Mouse (Mus musculus): Measurements from ENCODE around the gene Bnc2. TPM values are rescaled to one million over a fixed set of nuclear protein-coding genes. Genes with fewer than 3 reads are reported as not detected.

Bnc2 gene
- polyA plus RNA-seq, 1 experiment from 2014 or later, result 22.2 TPM

- 71% methylated on average over 2 of the region's 2 CpGs for WGBS
- H3K27ac ChIP-seq (replicated peaks; ENCODE audit: low read depth, low read length), result no peak overlapping the region
- H3K4me1 ChIP-seq (ENCODE audit: control insufficient read depth, insufficient read depth, low read length), result no peaks in the 10 kb centered on the region
- no peak overlapping the region for H3K9ac ChIP-seq (replicated peaks; ENCODE audit: low read length)
- H3K4me2 ChIP-seq (ENCODE audit: low read depth, low read length), result no peak overlapping the region
- H3K27me3 ChIP-seq (ENCODE audit: control insufficient read depth, insufficient read depth, low read length), result no peaks in the 10 kb centered on the region
- H3K9me3 ChIP-seq (replicated peaks; ENCODE audit: control insufficient read depth, low read length), result no peaks in the 10 kb centered on the region
- DNase-seq (ENCODE audit: low spot score) (no peak), ATAC-seq (replicated peaks; ENCODE audit: insufficient number of reproducible peaks, low FRiP score, low TSS enrichment, low read depth) (no peak)
- H3K4me3 ChIP-seq (ENCODE audit: low read depth, low read length), result no peak overlapping the region
- H3K36me3 ChIP-seq (replicated peaks; ENCODE audit: control insufficient read depth, insufficient read depth, low read depth, low read length), result no peaks in the 10 kb centered on the region
Measured at GRCm38 (mm10) chr4:84282651-84283050, 392.4 kb downstream of the Bnc2 start.

GRCm38 (mm10) chr4:84278156-84278555 lies 396.9 kb downstream of the Bnc2 start:
- DNase-seq (ENCODE audit: low spot score) (no peak), ATAC-seq (replicated peaks; ENCODE audit: insufficient number of reproducible peaks, low FRiP score, low TSS enrichment, low read depth) (no peak)
- no peak overlapping the region for H3K4me3 ChIP-seq (ENCODE audit: low read depth, low read length)
- no peaks in the 10 kb centered on the region for H3K36me3 ChIP-seq (replicated peaks; ENCODE audit: control insufficient read depth, insufficient read depth, low read depth, low read length)
- no peaks in the 10 kb centered on the region for H3K27me3 ChIP-seq (ENCODE audit: control insufficient read depth, insufficient read depth, low read length)
- no peaks in the 10 kb centered on the region for H3K9me3 ChIP-seq (replicated peaks; ENCODE audit: control insufficient read depth, low read length)
- no peak overlapping the region for H3K27ac ChIP-seq (replicated peaks; ENCODE audit: low read depth, low read length)
- H3K9ac ChIP-seq (replicated peaks; ENCODE audit: low read length), result no peak overlapping the region
- WGBS, result 75% methylated on average over 6 of the region's 6 CpGs
- H3K4me1 ChIP-seq (ENCODE audit: control insufficient read depth, insufficient read depth, low read length), result no peaks in the 10 kb centered on the region
- H3K4me2 ChIP-seq (ENCODE audit: low read depth, low read length), result no peak overlapping the region

GRCm38 (mm10) chr4:84276081-84276480 lies 399.0 kb downstream of the Bnc2 start:
- ATAC-seq (replicated peaks; ENCODE audit: insufficient number of reproducible peaks, low FRiP score, low TSS enrichment, low read depth), result no peak
- 89% methylated on average over 14 of the region's 14 CpGs for WGBS
- Histone ChIP-seq H3K9me3 (replicated peaks; ENCODE audit: control insufficient read depth, low read length) (no peaks in the 10 kb centered on the region), H3K4me2 (ENCODE audit: low read depth, low read length) (no peak overlapping the region), H3K27ac (replicated peaks; ENCODE audit: low read depth, low read length) (no peak overlapping the region), H3K36me3 (replicated peaks; ENCODE audit: control insufficient read depth, insufficient read depth, low read depth, low read length) (no peaks in the 10 kb centered on the region), H3K9ac (replicated peaks; ENCODE audit: low read length) (no peak overlapping the region), H3K4me3 (ENCODE audit: low read depth, low read length) (no peak overlapping the region), H3K27me3 (ENCODE audit: control insufficient read depth, insufficient read depth, low read length) (no peaks in the 10 kb centered on the region), H3K4me1 (ENCODE audit: control insufficient read depth, insufficient read depth, low read length) (no peaks in the 10 kb centered on the region)
- DNase-seq (ENCODE audit: low spot score), result no peak

- DNase-seq (ENCODE audit: low spot score) (no peak), ATAC-seq (replicated peaks; ENCODE audit: insufficient number of reproducible peaks, low FRiP score, low TSS enrichment, low read depth) (no peak)
- H3K9ac ChIP-seq (replicated peaks; ENCODE audit: low read length), result no peak overlapping the region
- H3K36me3 ChIP-seq (replicated peaks; ENCODE audit: control insufficient read depth, insufficient read depth, low read depth, low read length), result no peaks in the 10 kb centered on the region
- H3K9me3 ChIP-seq (replicated peaks; ENCODE audit: control insufficient read depth, low read length), result no peaks in the 10 kb centered on the region
- H3K4me3 ChIP-seq (ENCODE audit: low read depth, low read length), result no peak overlapping the region
- no peaks in the 10 kb centered on the region for H3K27me3 ChIP-seq (ENCODE audit: control insufficient read depth, insufficient read depth, low read length)
- no peaks in the 10 kb centered on the region for H3K4me1 ChIP-seq (ENCODE audit: control insufficient read depth, insufficient read depth, low read length)
- no peak overlapping the region for H3K4me2 ChIP-seq (ENCODE audit: low read depth, low read length)
- H3K27ac ChIP-seq (replicated peaks; ENCODE audit: low read depth, low read length), result no peak overlapping the region
- 58% methylated on average over 3 of the region's 3 CpGs for WGBS
Measured at GRCm38 (mm10) chr4:84274158-84274557, 400.9 kb downstream of the Bnc2 start.

GRCm38 (mm10) chr4:84272867-84273266 lies 402.2 kb downstream of the Bnc2 start:
- Histone ChIP-seq H3K9ac (replicated peaks; ENCODE audit: low read length) (no peak overlapping the region), H3K36me3 (replicated peaks; ENCODE audit: control insufficient read depth, insufficient read depth, low read depth, low read length) (no peaks in the 10 kb centered on the region), H3K4me3 (ENCODE audit: low read depth, low read length) (no peak overlapping the region), H3K9me3 (replicated peaks; ENCODE audit: control insufficient read depth, low read length) (no peaks in the 10 kb centered on the region), H3K27ac (replicated peaks; ENCODE audit: low read depth, low read length) (no peak overlapping the region), H3K27me3 (ENCODE audit: control insufficient read depth, insufficient read depth, low read length) (no peaks in the 10 kb centered on the region), H3K4me2 (ENCODE audit: low read depth, low read length) (no peak overlapping the region), H3K4me1 (ENCODE audit: control insufficient read depth, insufficient read depth, low read length) (no peaks in the 10 kb centered on the region)
- DNase-seq (ENCODE audit: low spot score) (no peak), ATAC-seq (replicated peaks; ENCODE audit: insufficient number of reproducible peaks, low FRiP score, low TSS enrichment, low read depth) (no peak)
- WGBS, result 88% methylated on average over 2 of the region's 2 CpGs

- H3K4me2 ChIP-seq (ENCODE audit: low read depth, low read length), result no peak overlapping the region
- no peaks in the 10 kb centered on the region for H3K4me1 ChIP-seq (ENCODE audit: control insufficient read depth, insufficient read depth, low read length)
- H3K36me3 ChIP-seq (replicated peaks; ENCODE audit: control insufficient read depth, insufficient read depth, low read depth, low read length), result no peaks in the 10 kb centered on the region
- no peaks in the 10 kb centered on the region for H3K27me3 ChIP-seq (ENCODE audit: control insufficient read depth, insufficient read depth, low read length)
- DNase-seq (ENCODE audit: low spot score), result no peak
- no peak overlapping the region for H3K4me3 ChIP-seq (ENCODE audit: low read depth, low read length)
- H3K9me3 ChIP-seq (replicated peaks; ENCODE audit: control insufficient read depth, low read length), result no peaks in the 10 kb centered on the region
- no peak for ATAC-seq (replicated peaks; ENCODE audit: insufficient number of reproducible peaks, low FRiP score, low TSS enrichment, low read depth)
- H3K27ac ChIP-seq (replicated peaks; ENCODE audit: low read depth, low read length), result no peak overlapping the region
- H3K9ac ChIP-seq (replicated peaks; ENCODE audit: low read length), result no peak overlapping the region
- 69% methylated on average over 6 of the region's 6 CpGs for WGBS
Measured at GRCm38 (mm10) chr4:84269845-84270244, 405.2 kb downstream of the Bnc2 start.

GRCm38 (mm10) chr4:84247356-84247755 lies 427.7 kb downstream of the Bnc2 start:
- no peaks in the 10 kb centered on the region for H3K9me3 ChIP-seq (replicated peaks; ENCODE audit: control insufficient read depth, low read length)
- no peak overlapping the region for H3K4me3 ChIP-seq (ENCODE audit: low read depth, low read length)
- no peaks in the 10 kb centered on the region for H3K27me3 ChIP-seq (ENCODE audit: control insufficient read depth, insufficient read depth, low read length)
- no peak overlapping the region for H3K27ac ChIP-seq (replicated peaks; ENCODE audit: low read depth, low read length)
- DNase-seq (ENCODE audit: low spot score) (peak; percentile 66), ATAC-seq (replicated peaks; ENCODE audit: insufficient number of reproducible peaks, low FRiP score, low TSS enrichment, low read depth) (no peak)
- no peaks in the 10 kb centered on the region for H3K36me3 ChIP-seq (replicated peaks; ENCODE audit: control insufficient read depth, insufficient read depth, low read depth, low read length)
- no peak overlapping the region for H3K4me2 ChIP-seq (ENCODE audit: low read depth, low read length)
- no peak overlapping the region for H3K9ac ChIP-seq (replicated peaks; ENCODE audit: low read length)
- WGBS, result 78% methylated on average over 2 of the region's 2 CpGs
- H3K4me1 ChIP-seq (ENCODE audit: control insufficient read depth, insufficient read depth, low read length), result peaks cover 5% of the 10 kb centered on the region; the same call in 1 of the 2 replicates

GRCm38 (mm10) chr4:84232346-84232745 lies 442.7 kb downstream of the Bnc2 start:
- H3K4me2 ChIP-seq (ENCODE audit: low read depth, low read length), result no peak overlapping the region
- no peaks in the 10 kb centered on the region for H3K9me3 ChIP-seq (replicated peaks; ENCODE audit: control insufficient read depth, low read length)
- DNase-seq (ENCODE audit: low spot score), result no peak
- H3K9ac ChIP-seq (replicated peaks; ENCODE audit: low read length), result no peak overlapping the region
- 62% methylated on average over 7 of the region's 7 CpGs for WGBS
- H3K27ac ChIP-seq (replicated peaks; ENCODE audit: low read depth, low read length), result no peak overlapping the region
- H3K4me3 ChIP-seq (ENCODE audit: low read depth, low read length), result no peak overlapping the region
- H3K27me3 ChIP-seq (ENCODE audit: control insufficient read depth, insufficient read depth, low read length), result no peaks in the 10 kb centered on the region
- H3K36me3 ChIP-seq (replicated peaks; ENCODE audit: control insufficient read depth, insufficient read depth, low read depth, low read length), result no peaks in the 10 kb centered on the region
- no peaks in the 10 kb centered on the region for H3K4me1 ChIP-seq (ENCODE audit: control insufficient read depth, insufficient read depth, low read length)
- no peak for ATAC-seq (replicated peaks; ENCODE audit: insufficient number of reproducible peaks, low FRiP score, low TSS enrichment, low read depth)
